Mouse (Mus musculus): ENCODE data around the gene Ice1. TPM values are rescaled to one million over a fixed set of nuclear protein-coding genes. Genes with fewer than 3 reads are reported as not detected.

The Ice1 gene
- total RNA-seq (2021): 10 to 100 TPM; 41.8 to 45.3 TPM
- long read RNA-seq, experiment 1, partial matches to known transcripts: 2 of 2 reads
- long read RNA-seq, experiment 1, other reads (novel, unspliced or antisense): 0 of 2 reads
- long read RNA-seq, experiment 2, full-length matches to known transcripts: 2 of 13 reads
- long read RNA-seq, experiment 2, partial matches to known transcripts: 10 of 13 reads
- long read RNA-seq, experiment 2, other reads (novel, unspliced or antisense): 1 of 13 reads

DNA sequence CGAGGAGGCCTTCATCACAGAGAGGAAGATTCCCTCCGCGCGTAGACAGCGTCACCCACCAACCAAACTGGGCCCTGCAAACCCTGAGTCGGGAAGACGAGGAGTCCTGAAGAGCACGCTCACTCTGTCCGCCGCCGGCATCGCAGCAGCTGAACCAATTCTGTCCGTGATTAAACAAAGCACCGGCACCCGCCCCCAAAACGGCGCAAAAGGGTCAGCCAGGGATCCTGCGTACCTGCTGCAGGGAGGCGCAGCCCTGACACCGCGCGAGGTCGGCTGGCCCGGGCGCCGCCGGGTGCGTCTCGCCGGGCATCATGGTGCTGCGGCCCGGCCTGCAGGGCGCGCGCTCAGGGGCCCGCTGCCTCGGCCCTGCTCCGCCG lies at the start of gene Ice1:
Gene Ice1, minus strand, starts transcription at position 353 of the 380 bp plus-strand sequence.
- no peak for DNase-seq (ENCODE audit: low spot score in 2 of 2)

DNA sequence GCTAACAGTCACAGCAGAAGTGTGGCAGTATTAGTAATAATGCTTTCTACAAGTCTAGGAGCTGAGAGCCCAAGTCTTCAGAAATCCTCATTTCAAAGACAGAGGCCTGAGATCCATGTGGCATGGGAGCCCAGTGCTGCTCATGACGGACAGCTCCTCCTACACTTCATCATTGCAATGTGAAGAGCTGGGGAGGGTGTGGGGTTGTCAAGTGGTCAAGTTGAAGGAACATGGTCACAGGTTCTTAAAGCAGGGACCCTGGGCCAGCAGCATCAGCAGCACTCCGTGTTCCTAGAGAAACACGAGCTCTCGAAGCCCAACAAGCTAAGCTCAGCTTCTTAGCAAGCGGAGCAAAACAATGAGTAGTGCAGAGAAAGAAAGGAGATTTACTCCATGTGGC lies 48.4 kb upstream of the Ice1 start:
- no peak for DNase-seq (ENCODE audit: low spot score in 2 of 2)

DNA sequence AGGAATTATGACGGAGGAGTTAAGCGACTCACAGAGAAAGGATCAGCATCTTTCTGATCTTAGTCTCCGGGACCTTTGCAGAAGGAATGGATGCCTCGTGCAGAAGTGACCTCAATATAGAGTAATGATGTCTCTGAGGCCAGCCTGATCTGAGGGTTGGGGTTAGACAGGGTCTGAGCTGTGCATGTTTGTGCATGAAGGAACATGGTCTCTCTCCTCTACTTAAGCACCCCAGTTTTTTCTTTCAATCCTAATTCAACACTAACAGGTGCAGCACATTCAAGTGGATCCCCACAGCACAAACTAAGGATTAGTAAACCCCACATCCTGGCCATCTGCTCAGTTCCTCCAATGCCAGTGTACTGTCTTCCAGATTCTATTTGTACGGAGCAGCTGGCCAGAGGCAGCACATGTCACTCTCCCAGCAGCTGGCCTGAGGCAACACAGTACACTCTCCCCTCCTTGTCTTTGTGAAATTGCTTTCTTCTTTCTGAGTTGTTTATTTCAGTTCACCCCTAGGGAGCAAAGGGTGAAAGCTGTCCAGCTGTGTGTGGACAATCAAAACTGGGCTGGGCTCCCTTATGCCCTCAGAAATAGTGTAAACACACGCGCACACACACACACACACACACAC lies 47.7 kb upstream of the Ice1 start:
- DNase-seq (ENCODE audit: low spot score in 2 of 2): no peak

GRCm38 (mm10) chr13:70681411-70682183 lies 44.2 kb upstream of the Ice1 start:
- DNase-seq (ENCODE audit: low spot score in 2 of 2): no peak

- DNase-seq (ENCODE audit: low spot score in 2 of 2): no peak
These were observed 42.9 kb upstream of the Ice1 start for GRCm38 (mm10) chr13:70680316-70680715.

DNA sequence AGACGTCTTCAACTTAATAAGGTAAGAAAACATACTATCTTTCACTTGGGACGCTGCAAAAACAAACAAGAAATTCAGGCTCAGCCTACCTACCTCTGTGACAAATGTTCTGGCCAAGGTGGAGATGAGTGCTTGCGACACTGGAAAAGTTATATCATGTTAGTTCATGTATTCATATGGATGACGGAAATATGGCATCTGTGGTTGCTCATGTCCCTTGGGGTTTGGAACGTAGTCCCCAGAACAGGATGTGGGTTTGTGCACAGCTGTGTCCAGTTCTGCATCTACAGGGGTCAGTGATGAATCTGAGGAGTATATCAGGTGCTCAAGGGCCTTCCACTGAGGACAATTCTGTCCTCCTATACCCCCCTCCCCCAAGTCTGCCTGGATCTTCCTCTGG lies 40.3 kb upstream of the Ice1 start:
- no peak for DNase-seq (ENCODE audit: low spot score in 2 of 2)

- no peak for DNase-seq (ENCODE audit: low spot score in 2 of 2)
These were observed 39.1 kb upstream of the Ice1 start for GRCm38 (mm10) chr13:70676243-70677183.

DNA sequence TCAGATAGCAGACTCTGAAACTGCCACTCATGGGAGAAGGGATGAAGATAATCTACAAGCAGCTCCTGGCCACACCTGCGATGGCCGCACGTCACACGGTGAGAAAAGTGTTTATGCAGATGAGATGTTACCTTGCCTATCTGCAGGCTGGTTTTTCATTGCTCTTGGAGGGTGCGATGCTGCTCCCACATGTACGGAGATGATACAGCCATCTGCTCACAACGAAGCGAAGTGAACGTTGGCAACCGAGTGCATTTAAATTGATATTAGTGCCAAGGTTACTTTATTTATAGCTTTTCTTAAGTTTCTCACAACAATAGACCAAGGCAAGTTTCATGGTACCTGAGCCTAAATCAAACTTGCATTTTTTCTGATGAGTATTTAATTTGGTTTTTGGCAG lies 37.6 kb upstream of the Ice1 start:
- DNase-seq (ENCODE audit: low spot score in 2 of 2): no peak

DNA sequence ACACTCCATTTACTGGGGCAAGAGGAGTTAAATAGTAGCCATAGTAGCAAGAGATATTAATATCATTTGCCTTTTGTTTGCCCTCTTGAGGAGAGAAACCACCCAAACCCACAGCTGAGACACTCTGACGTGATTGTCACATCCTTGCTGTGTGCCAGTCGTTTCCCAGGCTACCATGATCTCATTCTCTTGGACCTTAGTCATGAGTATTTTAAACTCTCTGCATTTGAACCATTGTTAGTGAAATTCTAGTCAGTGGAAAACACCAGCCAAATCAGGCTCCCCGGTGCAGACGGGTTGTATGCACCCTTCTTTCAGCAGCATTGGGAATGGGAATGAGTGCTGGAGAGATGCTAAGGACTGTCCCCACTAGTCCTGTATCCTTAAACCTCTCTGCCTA lies 32.6 kb upstream of the Ice1 start:
- DNase-seq (ENCODE audit: low spot score in 2 of 2): no peak

DNA sequence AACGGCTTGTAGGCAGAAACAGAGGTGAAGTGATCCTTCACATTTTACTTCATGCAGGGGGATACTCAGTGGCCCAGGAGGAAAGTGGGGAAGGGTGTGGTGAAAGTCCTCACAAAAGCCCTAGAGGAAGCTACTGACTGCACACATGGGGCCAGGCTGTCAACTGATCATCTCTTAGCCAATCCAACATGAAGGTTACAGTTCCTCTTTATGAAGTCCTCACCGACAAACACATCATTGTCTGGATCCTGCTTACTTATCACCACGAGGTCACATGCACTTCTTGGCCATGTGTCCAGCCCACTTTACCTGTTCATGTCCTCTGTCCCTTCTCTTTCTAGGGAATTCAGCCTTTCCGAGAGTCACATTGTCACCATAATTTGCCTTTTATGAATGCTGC lies 22.3 kb upstream of the Ice1 start:
- no peak for DNase-seq (ENCODE audit: low spot score in 2 of 2)

DNA sequence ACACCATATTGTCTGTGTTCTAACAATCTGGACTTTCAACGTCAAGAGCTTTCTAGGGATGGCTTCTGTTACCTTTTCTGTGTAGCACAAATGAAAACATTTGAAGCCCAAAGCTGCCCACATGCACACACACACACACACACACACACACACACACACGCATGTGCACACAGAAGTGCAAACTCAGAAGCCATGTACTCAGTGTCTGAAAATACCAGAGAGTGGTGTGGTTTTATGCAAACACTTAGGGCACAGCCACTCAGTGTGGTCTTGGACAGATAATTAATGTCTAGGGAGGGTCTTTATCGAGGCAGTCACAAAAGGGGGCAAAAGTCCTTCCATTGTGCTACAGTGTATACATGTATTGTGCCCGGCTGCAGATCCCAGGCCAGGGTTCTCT lies 19.3 kb upstream of the Ice1 start:
- no peak for DNase-seq (ENCODE audit: low spot score in 2 of 2)

DNA sequence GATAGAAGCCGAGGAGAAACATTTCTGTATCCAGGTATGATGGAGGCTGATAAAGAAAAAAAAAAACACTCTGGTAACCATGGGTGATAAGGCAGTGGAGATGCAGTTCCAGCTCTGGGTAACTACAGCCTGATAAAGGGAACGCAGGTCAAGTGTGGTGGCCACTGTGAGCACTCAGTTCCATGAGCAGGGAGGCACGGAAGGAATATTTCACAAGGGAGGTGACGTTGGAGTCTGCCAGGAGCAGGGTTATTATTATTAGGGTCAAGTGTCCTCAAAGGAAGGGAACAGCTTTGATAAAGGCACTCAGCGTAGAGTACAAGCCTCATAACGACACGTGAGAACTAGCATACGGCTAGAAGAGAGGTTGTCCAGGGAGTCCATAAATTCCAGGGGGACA lies 18.9 kb upstream of the Ice1 start:
- DNase-seq (ENCODE audit: low spot score in 2 of 2): no peak

GRCm38 (mm10) chr13:70655570-70655969 lies 18.1 kb upstream of the Ice1 start:
- DNase-seq (ENCODE audit: low spot score in 2 of 2): no peak

- DNase-seq (ENCODE audit: low spot score in 2 of 2): no peak
These were observed 16.8 kb upstream of the Ice1 start for GRCm38 (mm10) chr13:70654091-70654770.

- no peak for DNase-seq (ENCODE audit: low spot score in 2 of 2)
These were observed 16.0 kb upstream of the Ice1 start for GRCm38 (mm10) chr13:70653457-70653856.

GRCm38 (mm10) chr13:70650011-70650436 lies 12.6 kb upstream of the Ice1 start:
- no peak for DNase-seq (ENCODE audit: low spot score in 2 of 2)

DNA sequence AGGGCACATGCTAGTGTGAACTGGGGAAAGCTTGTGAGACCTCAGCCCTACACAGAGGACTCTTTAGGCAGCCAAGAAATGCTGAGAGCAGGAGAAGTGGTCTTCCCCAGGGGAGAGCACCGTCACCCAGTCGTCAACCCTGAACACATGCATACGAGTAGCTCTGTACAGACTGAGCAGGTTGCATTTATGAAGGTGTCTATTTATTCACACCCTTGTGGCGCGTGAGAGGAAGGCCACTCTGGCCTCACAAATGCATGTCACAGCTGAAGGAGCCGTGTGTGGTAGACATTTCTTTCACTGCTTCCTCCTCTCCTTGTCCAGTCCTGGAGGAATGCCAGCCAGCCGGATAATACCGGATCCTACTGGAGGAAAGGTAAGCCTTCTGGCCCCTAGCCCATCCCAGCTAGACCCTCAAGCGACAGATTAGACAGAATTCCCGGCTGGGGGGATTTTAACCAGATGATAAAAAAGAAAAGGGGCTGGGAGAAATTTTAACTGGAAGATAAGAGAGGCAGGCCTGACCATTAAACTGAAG lies 8.6 kb upstream of the Ice1 start:
- no peak for DNase-seq (ENCODE audit: low spot score in 2 of 2)

DNA sequence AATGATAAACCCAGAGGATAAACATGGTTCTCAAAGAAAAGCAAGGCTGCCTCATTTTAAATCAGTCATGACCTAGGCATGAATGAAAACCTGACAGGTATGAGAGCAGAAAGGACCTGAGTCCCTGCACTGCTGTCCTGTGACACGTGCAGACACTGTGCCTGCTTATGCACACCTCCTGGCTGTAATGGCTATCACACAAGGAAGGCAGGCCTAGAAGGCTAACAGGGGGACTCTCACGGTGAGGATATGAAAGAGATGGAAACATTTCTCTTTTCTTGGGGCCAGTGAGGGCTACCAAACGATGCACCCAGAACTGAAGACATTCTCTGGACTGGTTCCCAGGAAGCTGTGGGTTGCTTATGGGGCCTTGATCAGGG lies 6.6 kb upstream of the Ice1 start:
- DNase-seq (ENCODE audit: low spot score in 2 of 2): no peak

GRCm38 (mm10) chr13:70643408-70644082 lies 6.1 kb upstream of the Ice1 start:
- no peak for DNase-seq (ENCODE audit: low spot score in 2 of 2)

DNA sequence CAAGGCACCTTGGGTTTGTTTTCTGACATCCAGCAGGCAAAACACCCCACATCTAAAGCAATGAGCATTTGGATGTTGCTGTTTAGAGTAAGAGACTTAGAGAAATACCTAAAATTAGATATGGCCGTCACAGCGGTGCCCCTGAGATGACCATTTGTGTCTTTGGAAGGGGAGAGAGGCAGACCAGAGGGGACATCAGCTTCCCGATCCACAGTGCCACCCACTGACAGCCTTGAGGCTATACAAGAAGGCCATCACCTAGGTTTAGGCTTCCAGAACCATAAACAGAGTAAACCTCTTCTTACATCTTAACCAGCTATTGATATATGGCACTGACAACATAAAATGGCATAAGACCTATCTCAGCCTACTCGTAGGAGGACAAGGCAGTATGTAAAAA lies 4.5 kb upstream of the Ice1 start:
- no peak for DNase-seq (ENCODE audit: low spot score in 2 of 2)
